Mouse (Mus musculus): ENCODE measurements around the gene Kcnh1.

DNA sequence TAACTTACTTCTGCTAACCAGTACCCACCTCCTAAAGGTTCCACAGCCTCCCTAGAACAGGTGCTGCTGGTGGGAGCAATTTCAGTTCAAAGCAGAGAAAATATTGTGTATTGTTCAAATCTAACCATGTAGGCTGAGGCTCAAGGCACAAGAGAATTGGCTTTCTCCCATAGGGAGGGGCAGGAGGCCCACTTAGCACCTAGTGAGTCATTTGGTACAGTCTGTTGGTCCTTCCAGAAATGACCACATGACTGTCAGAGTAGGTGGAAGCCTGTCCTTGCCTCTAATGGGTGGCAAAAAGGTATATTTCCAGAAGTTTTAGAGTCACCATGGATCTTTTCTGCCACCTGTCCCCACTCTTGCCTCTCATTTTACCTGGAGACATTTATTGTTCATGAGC lies 290.9 kb downstream of the Kcnh1 start:
- TF ChIP-seq GATA1 (IDR thresholded peaks at IDR 0.05; ENCODE audit: low read length), result no peak
- TF ChIP-seq TAL1 (IDR thresholded peaks at IDR 0.05; ENCODE audit: low read length), result no peak
